Mouse (Mus musculus) liver, embryonic 16.5 days (tissue): ENCODE results near the gene Gas6. TPM values are rescaled to one million over a fixed set of nuclear protein-coding genes. Genes with fewer than 3 reads are reported as not detected.

Experiments
- ATAC-seq: fragments of 200-750 bp; cut with Nextera tagmentation; 2 replicates; pipeline ENCODE4 v1.8.0; 2017; ENCODE audit warnings: low read depth, mild to moderate bottlenecking, moderate number of reproducible peaks, moderate library complexity
- H3K27ac ChIP-seq: fragments of 300-500 bp; sonication (generic); 2 replicates; pipeline ENCODE4 v1.5.1; 2014; ENCODE audit warnings: mild to moderate bottlenecking, low read length
- H3K27me3 ChIP-seq: fragments of 300-500 bp; sonication (generic); 2 replicates; pipeline ENCODE4 v1.6.1; 2014; ENCODE audit warnings: low read depth, low read length, mixed read lengths; ENCODE audit not compliant: control insufficient read depth, insufficient read depth
- H3K36me3 ChIP-seq: fragments of 300-500 bp; sonication (generic); 2 replicates; pipeline ENCODE4 v1.6.1; 2014; ENCODE audit warnings: mild to moderate bottlenecking; ENCODE audit not compliant: control insufficient read depth, insufficient read depth
- H3K4me1 ChIP-seq: fragments of 300-500 bp; sonication (generic); 2 replicates; pipeline ENCODE4 v1.6.1; 2014; ENCODE audit warnings: low read depth, low read length, mixed read lengths; ENCODE audit not compliant: control insufficient read depth
- H3K4me2 ChIP-seq: fragments of 300-500 bp; sonication (generic); 2 replicates; pipeline ENCODE4 v1.6.1; 2014; ENCODE audit warnings: low read depth, low read length, mixed read lengths
- H3K4me3 ChIP-seq: fragments of 300-500 bp; sonication (generic); 2 replicates; pipeline ENCODE4 v1.5.1; 2014; ENCODE audit warnings: low read depth, mild to moderate bottlenecking, low read length
- H3K9ac ChIP-seq: fragments of 300-500 bp; sonication (generic); 2 replicates; pipeline ENCODE4 v1.6.1; 2014; ENCODE audit warnings: low read depth, low read length
- H3K9me3 ChIP-seq: fragments of 300-500 bp; sonication (generic); replicated peaks from 2 replicates; pipeline ENCODE4 v1.6.1; 2016; ENCODE audit warnings: low read length; ENCODE audit not compliant: control insufficient read depth
- WGBS: fragments of 180-500 bp; shearing (Covaris S2); extraction: QIAGEN DNeasy Blood & Tissue Kit; methylation state at CpG from one replicate; pipeline ENCODE4 v1.1.7; 2014; ENCODE audit not compliant: insufficient replicate concordance; 5-methylcytosine and 5-hydroxymethylcytosine counted together
- polyA plus RNA-seq: library from polyadenylated mRNA; unstranded; fragments of >200 nt; fragmentation: Nextera tagmentation; extraction: Ambion mirVana; gene quantifications from 2 replicates; pipeline ENCODE4 v1.2.1, GENCODE M21; 2015

Gene Gas6
- polyA plus RNA-seq, 1 experiment from 2014 or later = 8.3 TPM

- no peak overlapping the region for H3K4me2 ChIP-seq
- no peak overlapping the region for H3K27ac ChIP-seq
- 84% methylated on average over 4 of the region's 4 CpGs for WGBS
- no peaks in the 10 kb centered on the region for H3K36me3 ChIP-seq
- H3K9me3 ChIP-seq = no peaks in the 10 kb centered on the region
- no peak overlapping the region for H3K4me3 ChIP-seq
- no peak for ATAC-seq
- H3K9ac ChIP-seq = no peak overlapping the region
- no peaks in the 10 kb centered on the region for H3K27me3 ChIP-seq
- H3K4me1 ChIP-seq = peaks cover 3% of the 10 kb centered on the region; the same call in 1 of the 2 replicates
Measured at GRCm38 (mm10) chr8:13459431-13459830, 34.9 kb downstream of the Gas6 start.

DNA sequence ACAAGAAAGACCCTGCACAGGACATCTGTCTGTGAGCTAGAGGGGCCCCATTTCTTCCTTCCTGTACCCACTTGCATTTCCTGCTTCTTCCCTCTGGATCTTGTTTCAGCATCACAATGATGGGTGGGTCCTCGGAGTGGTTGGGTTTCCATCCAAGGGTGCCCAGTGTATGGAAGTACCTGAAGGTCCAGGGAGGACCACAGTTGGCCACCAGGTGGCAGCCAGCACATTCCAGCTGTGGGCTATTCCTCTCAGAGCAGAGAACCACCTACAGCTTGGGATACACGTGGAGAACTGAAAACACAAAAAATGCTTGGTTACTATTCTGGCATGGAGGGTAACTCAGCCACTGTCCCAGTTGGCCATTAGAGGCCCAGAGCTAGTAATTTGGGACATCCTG lies 39.0 kb downstream of the Gas6 start:
- no peaks in the 10 kb centered on the region for H3K36me3 ChIP-seq
- no peak overlapping the region for H3K4me3 ChIP-seq
- no peak overlapping the region for H3K9ac ChIP-seq
- H3K4me1 ChIP-seq = no peaks in the 10 kb centered on the region
- no peak overlapping the region for H3K27ac ChIP-seq
- WGBS = 25% methylated on average over 2 of the region's 2 CpGs
- H3K4me2 ChIP-seq = no peak overlapping the region
- no peaks in the 10 kb centered on the region for H3K27me3 ChIP-seq
- H3K9me3 ChIP-seq = no peaks in the 10 kb centered on the region
- no peak for ATAC-seq

DNA sequence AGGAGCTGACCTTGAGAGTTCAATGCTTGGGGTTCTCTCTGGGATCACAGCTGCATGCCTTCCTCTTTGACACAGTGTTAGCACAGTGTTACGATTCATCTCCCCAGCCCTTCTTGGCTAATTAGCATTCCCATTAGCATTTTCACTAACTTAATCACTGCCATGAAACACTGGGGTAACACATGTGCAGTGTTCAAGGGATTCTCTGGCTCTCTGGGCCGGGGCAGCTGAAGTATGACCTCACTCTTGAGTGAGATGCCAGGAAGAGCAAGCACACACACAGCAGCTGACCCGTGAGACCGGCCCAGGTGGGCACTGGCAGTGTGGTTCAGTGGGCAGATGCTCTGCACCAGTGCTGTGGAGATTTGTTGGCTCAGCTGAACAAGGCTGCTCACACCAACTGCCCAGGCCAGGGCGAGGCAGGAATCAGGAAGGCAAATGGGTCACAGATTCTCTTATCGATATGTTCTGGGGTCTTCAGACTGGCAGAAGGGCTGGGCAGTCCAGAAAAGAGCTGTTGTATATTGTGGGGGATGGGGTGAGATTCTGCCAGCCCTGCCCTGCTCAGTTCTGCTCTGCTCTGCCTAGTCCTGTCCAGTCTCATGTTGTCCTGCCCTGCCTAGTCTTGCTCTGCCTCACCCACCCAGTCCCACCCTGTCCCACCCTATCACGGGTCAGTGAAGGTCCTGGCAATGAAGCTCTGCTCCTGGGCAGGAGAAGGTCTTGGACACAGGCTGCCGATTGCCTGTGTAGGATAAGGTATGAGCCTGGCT lies 39.8 kb downstream of the Gas6 start:
- H3K9ac ChIP-seq = no peak overlapping the region
- WGBS = 49% methylated on average over 8 of the region's 8 CpGs
- ATAC-seq = no peak
- H3K27ac ChIP-seq = no peak overlapping the region
- no peak overlapping the region for H3K4me3 ChIP-seq
- no peaks in the 10 kb centered on the region for H3K27me3 ChIP-seq
- H3K4me2 ChIP-seq = no peak overlapping the region
- no peaks in the 10 kb centered on the region for H3K4me1 ChIP-seq
- H3K36me3 ChIP-seq = no peaks in the 10 kb centered on the region
- H3K9me3 ChIP-seq = no peaks in the 10 kb centered on the region

GRCm38 (mm10) chr8:13451747-13452277 lies 42.5 kb downstream of the Gas6 start:
- H3K4me2 ChIP-seq = no peak overlapping the region
- H3K9ac ChIP-seq = no peak overlapping the region
- no peaks in the 10 kb centered on the region for H3K36me3 ChIP-seq
- H3K4me3 ChIP-seq = no peak overlapping the region
- H3K27me3 ChIP-seq = no peaks in the 10 kb centered on the region
- H3K9me3 ChIP-seq = no peaks in the 10 kb centered on the region
- no peaks in the 10 kb centered on the region for H3K4me1 ChIP-seq
- WGBS = 50% methylated on average over 6 of the region's 6 CpGs
- no peak for ATAC-seq
- no peak overlapping the region for H3K27ac ChIP-seq

DNA sequence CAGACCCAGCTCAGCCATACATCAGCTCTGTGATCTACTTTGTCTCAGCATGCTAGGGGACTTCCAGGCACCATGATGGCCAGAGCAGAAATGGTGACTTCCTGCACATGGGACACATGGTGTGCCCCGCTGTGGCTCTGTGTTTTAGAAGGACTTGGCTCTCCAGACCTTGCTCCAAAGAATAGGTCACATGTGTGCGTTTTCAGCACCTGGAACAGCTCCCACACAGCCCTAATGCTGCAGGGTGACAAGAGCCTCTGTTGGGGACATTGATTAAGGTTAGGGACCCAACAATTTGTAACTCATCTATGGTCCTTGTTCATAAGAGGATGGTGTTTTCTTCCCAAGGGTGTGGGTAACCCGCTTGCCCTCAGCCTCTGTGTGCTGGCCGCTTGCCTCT lies 46.1 kb downstream of the Gas6 start:
- no peak for ATAC-seq
- 40% methylated on average over 4 of the region's 4 CpGs for WGBS

DNA sequence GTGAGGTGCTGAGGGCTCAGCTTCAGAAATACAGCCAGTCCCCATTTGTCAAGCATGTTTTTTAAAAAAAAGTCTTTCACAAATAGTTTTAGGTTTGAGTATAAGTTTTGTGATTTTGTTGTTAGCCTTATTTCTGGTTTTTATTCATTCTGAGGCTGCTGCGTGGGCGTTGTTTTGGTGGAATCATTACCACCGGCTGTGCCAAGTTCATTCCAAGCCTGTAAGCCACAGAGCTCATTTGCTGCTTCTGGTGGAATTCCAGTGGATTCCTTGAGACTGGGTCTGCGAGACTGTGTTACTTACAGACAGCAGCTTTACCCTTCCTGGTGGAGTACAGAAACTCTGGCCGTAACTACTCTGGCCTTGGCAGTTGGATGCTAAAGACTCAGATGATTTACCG lies 47.8 kb downstream of the Gas6 start:
- ATAC-seq = no peak
- H3K4me2 ChIP-seq = no peak overlapping the region
- H3K27ac ChIP-seq = no peak overlapping the region
- no peak overlapping the region for H3K4me3 ChIP-seq
- H3K27me3 ChIP-seq = no peaks in the 10 kb centered on the region
- no peaks in the 10 kb centered on the region for H3K36me3 ChIP-seq
- no peaks in the 10 kb centered on the region for H3K4me1 ChIP-seq
- WGBS = 79% methylated on average over 6 of the region's 6 CpGs
- no peaks in the 10 kb centered on the region for H3K9me3 ChIP-seq
- no peak overlapping the region for H3K9ac ChIP-seq

More for the DNA sequence above, 46.1 kb downstream of the Gas6 start:
- no peaks in the 10 kb centered on the region for H3K27me3 ChIP-seq
- no peaks in the 10 kb centered on the region for H3K9me3 ChIP-seq
- H3K9ac ChIP-seq = no peak overlapping the region
- H3K4me3 ChIP-seq = no peak overlapping the region
- no peak overlapping the region for H3K27ac ChIP-seq
- H3K4me2 ChIP-seq = no peak overlapping the region
- no peaks in the 10 kb centered on the region for H3K36me3 ChIP-seq
- H3K4me1 ChIP-seq = no peaks in the 10 kb centered on the region

- Histone ChIP-seq H3K36me3 (no peaks in the 10 kb centered on the region), H3K4me3 (no peak overlapping the region), H3K27me3 (no peaks in the 10 kb centered on the region), H3K4me1 (no peaks in the 10 kb centered on the region), H3K27ac (no peak overlapping the region), H3K9ac (no peak overlapping the region), H3K9me3 (no peaks in the 10 kb centered on the region), H3K4me2 (no peak overlapping the region)
- ATAC-seq = no peak
- WGBS = 66% methylated on average over 2 of the region's 2 CpGs
Measured at GRCm38 (mm10) chr8:13442152-13442551, 52.1 kb downstream of the Gas6 start.

DNA sequence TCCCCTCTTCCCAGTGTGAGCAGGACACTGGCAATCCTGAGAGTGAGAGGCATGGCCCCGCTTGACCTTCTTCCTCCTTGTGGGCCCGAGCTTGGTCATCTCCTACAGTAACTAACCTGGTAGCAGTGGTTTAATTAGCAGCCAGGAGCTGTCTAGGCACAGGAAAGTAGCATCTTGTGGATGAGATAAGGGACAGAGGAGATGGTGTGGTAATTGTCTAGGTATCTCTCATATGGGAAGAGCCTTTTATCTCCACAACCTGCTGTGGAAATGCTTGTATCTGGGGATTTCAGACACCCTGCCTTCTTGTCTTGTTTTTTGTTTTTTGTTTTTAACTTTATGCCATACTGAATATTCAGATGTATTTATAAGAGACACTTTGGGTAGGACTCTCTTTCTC lies 56.8 kb downstream of the Gas6 start:
- Histone ChIP-seq H3K27ac (no peak overlapping the region), H3K36me3 (no peaks in the 10 kb centered on the region), H3K9me3 (no peaks in the 10 kb centered on the region), H3K4me1 (no peaks in the 10 kb centered on the region), H3K9ac (no peak overlapping the region), H3K27me3 (peaks cover 16% of the 10 kb centered on the region), H3K4me3 (no peak overlapping the region), H3K4me2 (no peak overlapping the region)
- ATAC-seq = no peak
- WGBS = 31% methylated on average over 2 of the region's 2 CpGs

GRCm38 (mm10) chr8:13436052-13436451 lies 58.2 kb downstream of the Gas6 start:
- H3K27me3 ChIP-seq = peaks cover 16% of the 10 kb centered on the region
- no peak overlapping the region for H3K4me2 ChIP-seq
- H3K4me1 ChIP-seq = no peaks in the 10 kb centered on the region
- no peaks in the 10 kb centered on the region for H3K9me3 ChIP-seq
- no peaks in the 10 kb centered on the region for H3K36me3 ChIP-seq
- no peak overlapping the region for H3K9ac ChIP-seq
- 4% methylated on average over 8 of the region's 8 CpGs for WGBS
- no peak for ATAC-seq
- no peak overlapping the region for H3K4me3 ChIP-seq
- H3K27ac ChIP-seq = no peak overlapping the region
